Mouse (Mus musculus) E14TG2a.4 (cell line): ENCODE measurements around the gene Pnkp.
A peak's percentile ranks its signal among the peaks of the same experiment; 100 is the strongest.

Source experiments
- H3K27me3 ChIP-seq: 2 replicates; pipeline ENCODE4 v1.6.1; 2014; ENCODE audit warnings: low read length, control low read depth; ENCODE audit not compliant: insufficient read depth
- H3K36me3 ChIP-seq: 2 replicates; pipeline ENCODE4 v1.6.1; 2014; ENCODE audit warnings: low read length, control low read depth; ENCODE audit not compliant: insufficient read depth
- H3K4me1 ChIP-seq: replicated peaks from 2 replicates; pipeline ENCODE4 v1.6.1; 2014; ENCODE audit warnings: low read depth, low read length, control low read depth
- H3K4me3 ChIP-seq: replicated peaks from 2 replicates; pipeline ENCODE4 v1.5.1; 2014; ENCODE audit warnings: mild to moderate bottlenecking, low read length
- H3K9me3 ChIP-seq: 2 replicates; pipeline ENCODE4 v1.6.1; 2014; ENCODE audit warnings: low read length, control low read depth
- CTCF ChIP-seq: conservative IDR thresholded peaks from 2 replicates; pipeline ENCODE4 v1.5.1; 2014; ENCODE audit warnings: low read length
- NANOG ChIP-seq: IDR thresholded peaks from 2 replicates; pipeline ENCODE4 v1.6.1; 2014; ENCODE audit warnings: borderline replicate concordance, low read length, mixed read lengths
- POU5F1 ChIP-seq: IDR thresholded peaks from 2 replicates; pipeline ENCODE4 v1.6.1; 2014; ENCODE audit warnings: low read length, borderline replicate concordance

Pnkp gene

GRCm38 (mm10) chr7:44886964-44887363, 30.0 kb downstream of the Pnkp start:
- Histone ChIP-seq H3K36me3 (peaks cover 88% of the 10 kb centered on the region), H3K9me3 (no peaks in the 10 kb centered on the region), H3K4me1 (peaks cover 80% of the 10 kb centered on the region), H3K27me3 (no peaks in the 10 kb centered on the region), H3K4me3 (no peak overlapping the region)
- no peak for TF ChIP-seq NANOG
- TF ChIP-seq POU5F1, result no peak
- TF ChIP-seq CTCF, result no peak

- no peak for TF ChIP-seq POU5F1
- no peak for TF ChIP-seq NANOG
- no peak for TF ChIP-seq CTCF
- Histone ChIP-seq H3K9me3 (no peaks in the 10 kb centered on the region), H3K36me3 (peaks cover 73% of the 10 kb centered on the region), H3K4me1 (peaks cover 75% of the 10 kb centered on the region), H3K4me3 (no peak overlapping the region), H3K27me3 (no peaks in the 10 kb centered on the region)
Observed at GRCm38 (mm10) chr7:44888256-44889105, 31.5 kb downstream of the Pnkp start.

- TF ChIP-seq POU5F1 (no peak), NANOG (no peak), CTCF (no peak)
- Histone ChIP-seq H3K9me3 (no peaks in the 10 kb centered on the region), H3K4me3 (no peak overlapping the region), H3K27me3 (no peaks in the 10 kb centered on the region), H3K36me3 (peaks cover 58% of the 10 kb centered on the region), H3K4me1 (peaks cover 66% of the 10 kb centered on the region)
Observed at GRCm38 (mm10) chr7:44890180-44890579, 33.2 kb downstream of the Pnkp start.

GRCm38 (mm10) chr7:44890737-44891136, 33.8 kb downstream of the Pnkp start:
- H3K27me3 ChIP-seq, result no peaks in the 10 kb centered on the region
- peaks cover 52% of the 10 kb centered on the region for H3K36me3 ChIP-seq
- TF ChIP-seq CTCF, result no peak
- TF ChIP-seq POU5F1, result no peak
- no peak for TF ChIP-seq NANOG
- peak overlapping the region; percentile 98; the same call in 1 of the 2 replicates for H3K4me3 ChIP-seq
- H3K9me3 ChIP-seq, result no peaks in the 10 kb centered on the region
- H3K4me1 ChIP-seq, result peaks cover 64% of the 10 kb centered on the region

- Histone ChIP-seq H3K27me3 (no peaks in the 10 kb centered on the region), H3K9me3 (no peaks in the 10 kb centered on the region), H3K4me3 (peak overlapping the region; percentile 98), H3K4me1 (peaks cover 57% of the 10 kb centered on the region), H3K36me3 (peaks cover 43% of the 10 kb centered on the region)
- no peak for TF ChIP-seq CTCF
- TF ChIP-seq POU5F1, result no peak
- TF ChIP-seq NANOG, result no peak
Observed at GRCm38 (mm10) chr7:44891611-44892010, 34.7 kb downstream of the Pnkp start.

GRCm38 (mm10) chr7:44892276-44892921, 35.5 kb downstream of the Pnkp start, which contains the start of gene Med25:
Gene Med25, minus strand, starts transcription at chr7:44892712.
- H3K36me3 ChIP-seq, result peaks cover 38% of the 10 kb centered on the region
- peaks cover 57% of the 10 kb centered on the region for H3K4me1 ChIP-seq
- H3K27me3 ChIP-seq, result no peaks in the 10 kb centered on the region
- H3K9me3 ChIP-seq, result no peaks in the 10 kb centered on the region
- peak within 1 kb of the TSS; percentile 98 for H3K4me3 ChIP-seq
- TF ChIP-seq NANOG (no peak), CTCF (no peak)

GRCm38 (mm10) chr7:44893197-44893596, 36.3 kb downstream of the Pnkp start:
- H3K4me1 ChIP-seq, result peaks cover 61% of the 10 kb centered on the region
- TF ChIP-seq POU5F1, result no peak
- no peak for TF ChIP-seq CTCF
- TF ChIP-seq NANOG, result no peak
- no peaks in the 10 kb centered on the region for H3K27me3 ChIP-seq
- no peaks in the 10 kb centered on the region for H3K9me3 ChIP-seq
- H3K4me3 ChIP-seq, result no peak overlapping the region
- peaks cover 37% of the 10 kb centered on the region for H3K36me3 ChIP-seq

GRCm38 (mm10) chr7:44894175-44894574, 37.2 kb downstream of the Pnkp start:
- H3K27me3 ChIP-seq, result no peaks in the 10 kb centered on the region

More at GRCm38 (mm10) chr7:44894175-44894574, 37.2 kb downstream of the Pnkp start:
- peaks cover 61% of the 10 kb centered on the region for H3K4me1 ChIP-seq
- TF ChIP-seq POU5F1 (no peak), CTCF (no peak), NANOG (no peak)
- H3K4me3 ChIP-seq, result no peak overlapping the region
- no peaks in the 10 kb centered on the region for H3K9me3 ChIP-seq
- H3K36me3 ChIP-seq, result peaks cover 31% of the 10 kb centered on the region
